Mouse (Mus musculus): Measurements from ENCODE around the gene Trmo. TPM values are rescaled to one million over a fixed set of nuclear protein-coding genes. Genes with fewer than 3 reads are reported as not detected.

Gene Trmo
- 1 to 10 TPM; 5.5 to 7.3 TPM for total RNA-seq (2021)
- long read RNA-seq, experiment 1, transcript Trmo-201 (5 exons, 1,527 nt): major isoform, 10 of 11 reads
- long read RNA-seq, experiment 1, partial matches to known transcripts: 1 of 11 reads
- long read RNA-seq, experiment 1, other reads (novel, unspliced or antisense): 0 of 11 reads
- long read RNA-seq, experiment 2, transcript Trmo-201 (5 exons, 1,527 nt): major isoform, 5 of 5 reads
- long read RNA-seq, experiment 2, partial matches to known transcripts: 0 of 5 reads
- long read RNA-seq, experiment 2, other reads (novel, unspliced or antisense): 0 of 5 reads

GRCm38 (mm10) chr4:46389013-46389611 is at the start of gene Trmo:
Trmo (minus strand) TSS chr4:46389437.
- peak; percentile 95 for DNase-seq

GRCm38 (mm10) chr4:46432339-46433036 is 43.3 kb upstream of the Trmo start:
- no peak for DNase-seq

- no peak for DNase-seq
Measured at GRCm38 (mm10) chr4:46428903-46429499, 39.8 kb upstream of the Trmo start.

- DNase-seq: no peak
Measured at GRCm38 (mm10) chr4:46422625-46423024, 33.4 kb upstream of the Trmo start.

- DNase-seq: no peak
Measured at GRCm38 (mm10) chr4:46418851-46419250, 29.6 kb upstream of the Trmo start.

GRCm38 (mm10) chr4:46417491-46417890 is 28.3 kb upstream of the Trmo start:
- DNase-seq: peak; percentile 32

- DNase-seq: no peak
Measured at GRCm38 (mm10) chr4:46413406-46413805, 24.2 kb upstream of the Trmo start, which contains the start of gene Hemgn. Hemgn (minus strand) TSS chr4:46413506.

- no peak for DNase-seq
Measured at GRCm38 (mm10) chr4:46412113-46412512, 22.9 kb upstream of the Trmo start.

- no peak for DNase-seq
Measured at GRCm38 (mm10) chr4:46411489-46411888, 22.3 kb upstream of the Trmo start.

GRCm38 (mm10) chr4:46410677-46411076 is 21.4 kb upstream of the Trmo start:
- DNase-seq: no peak

- DNase-seq: no peak
Measured at GRCm38 (mm10) chr4:46406966-46407703, 17.9 kb upstream of the Trmo start.

GRCm38 (mm10) chr4:46404042-46404795 is 15.0 kb upstream of the Trmo start:
- no peak for DNase-seq

- DNase-seq: no peak
Measured at GRCm38 (mm10) chr4:46398839-46399238, 9.6 kb upstream of the Trmo start.

GRCm38 (mm10) chr4:46395736-46396135 is 6.5 kb upstream of the Trmo start:
- no peak for DNase-seq

GRCm38 (mm10) chr4:46394388-46394787 is 5.2 kb upstream of the Trmo start:
- DNase-seq: no peak

GRCm38 (mm10) chr4:46390390-46390970 is 1.2 kb upstream of the Trmo start:
- peak; percentile 86 for DNase-seq

- peak; percentile 38 for DNase-seq
Measured at GRCm38 (mm10) chr4:46389612-46390341, 540 bp upstream of the Trmo start.

- DNase-seq: no peak
Measured at GRCm38 (mm10) chr4:46388556-46388955, 681 bp downstream of the Trmo start.

- DNase-seq: peak; percentile 89
Measured at GRCm38 (mm10) chr4:46374869-46375368, 14.3 kb downstream of the Trmo start.

- peak; percentile 46 for DNase-seq
Measured at GRCm38 (mm10) chr4:46374455-46374854, 14.8 kb downstream of the Trmo start.
